Mouse (Mus musculus) spleen, postnatal 36 days (tissue): ENCODE measurements at regions not wholly inside any gene's neighbourhood (a gene's known extent, or its start where the extent isn't known, plus 50 kb on each side); places are given as distances from the start of the nearest gene placed in this dataset.

ENCODE experiments used
- DNase-seq, 2 experiments: peaks; one replicate each; pipeline ENCODE4 v3.0.0; 2022; ENCODE audit warnings: low spot score in 2 of 2, mixed read lengths in 1 of 2

GRCm38 (mm10) chr3:117520461-117520860, 54.2 kb upstream of the Plppr5 start:
- DNase-seq: no peak

- DNase-seq: no peak
These were observed 66.5 kb upstream of the Plppr5 start for GRCm38 (mm10) chr3:117508090-117508489.

- DNase-seq: no peak
These were observed 68.4 kb upstream of the Plppr5 start for GRCm38 (mm10) chr3:117506151-117506723.

- no peak for DNase-seq
These were observed 73.5 kb upstream of the Plppr5 start for GRCm38 (mm10) chr3:117501107-117501506.

- DNase-seq: no peak
These were observed 76.3 kb upstream of the Plppr5 start for GRCm38 (mm10) chr3:117498138-117498897.

GRCm38 (mm10) chr3:117494118-117494517, 80.5 kb upstream of the Plppr5 start:
- no peak for DNase-seq

- DNase-seq: no peak
These were observed 87.2 kb upstream of the Plppr5 start for GRCm38 (mm10) chr3:117487281-117488027.

GRCm38 (mm10) chr3:117486351-117486750, 88.3 kb upstream of the Plppr5 start:
- DNase-seq: no peak

GRCm38 (mm10) chr3:117480131-117480530, 94.5 kb upstream of the Plppr5 start:
- no peak for DNase-seq

- no peak for DNase-seq
These were observed 98.8 kb upstream of the Plppr4 start for GRCm38 (mm10) chr3:117459507-117459906.

- no peak for DNase-seq
These were observed 89.9 kb upstream of the Plppr4 start for GRCm38 (mm10) chr3:117450559-117450958.

GRCm38 (mm10) chr3:117441887-117442286, 81.2 kb upstream of the Plppr4 start:
- no peak for DNase-seq

GRCm38 (mm10) chr3:117440294-117440693, 79.6 kb upstream of the Plppr4 start:
- no peak for DNase-seq

- peak in 1 of 2 experiments; percentile 2 for DNase-seq
These were observed 77.9 kb upstream of the Plppr4 start for GRCm38 (mm10) chr3:117438473-117439114.

GRCm38 (mm10) chr3:117424526-117424925, 63.9 kb upstream of the Plppr4 start:
- no peak for DNase-seq

GRCm38 (mm10) chr3:117412896-117413747, 52.4 kb upstream of the Plppr4 start:
- DNase-seq: no peak
